Mouse (Mus musculus) cerebellum, postnatal 10 days (tissue): ENCODE measurements at regions not wholly inside any gene's neighbourhood (a gene's known extent, or its start where the extent isn't known, plus 50 kb on each side); places are given as distances from the start of the nearest gene placed in this dataset.

ENCODE experiments used
- DNase-seq, 2 experiments: peaks; one replicate each; pipeline ENCODE4 v3.0.0; 2021; ENCODE audit warnings: mixed read lengths in 2 of 2

GRCm38 (mm10) chr6:106876690-106877089 lies 76.8 kb upstream of the Crbn start:
- DNase-seq: no peak

- peak; percentile 7 to 11 for DNase-seq
Measured at GRCm38 (mm10) chr6:106891879-106892638, 92.2 kb upstream of the Crbn start.

GRCm38 (mm10) chr6:106892639-106892934 lies 92.7 kb upstream of the Crbn start:
- no peak for DNase-seq

GRCm38 (mm10) chr6:106903953-106904683 lies 104.2 kb upstream of the Crbn start:
- DNase-seq: no peak

- no peak for DNase-seq
Measured at GRCm38 (mm10) chr6:106915121-106915520, 115.2 kb upstream of the Crbn start.

- no peak for DNase-seq
Measured at GRCm38 (mm10) chr6:106916683-106917289, 116.9 kb upstream of the Crbn start.

- peak; percentile 57 to 63 for DNase-seq
Measured at GRCm38 (mm10) chr6:106920951-106921350, 121.1 kb upstream of the Crbn start.

- no peak for DNase-seq
Measured at GRCm38 (mm10) chr6:106925486-106925885, 125.6 kb upstream of the Crbn start.

- DNase-seq: no peak
Measured at GRCm38 (mm10) chr6:106933584-106933983, 133.7 kb upstream of the Crbn start.

GRCm38 (mm10) chr6:106946227-106946927 lies 146.5 kb upstream of the Crbn start:
- DNase-seq: no peak

- no peak for DNase-seq
Measured at GRCm38 (mm10) chr6:106950909-106951308, 151.0 kb upstream of the Crbn start.

- DNase-seq: no peak
Measured at GRCm38 (mm10) chr6:106961320-106961719, 161.4 kb upstream of the Crbn start.

GRCm38 (mm10) chr6:106964337-106964736 lies 164.5 kb upstream of the Crbn start:
- peak in 1 of 2 experiments; percentile 3 for DNase-seq

- no peak for DNase-seq
Measured at GRCm38 (mm10) chr6:106975439-106975838, 175.6 kb upstream of the Crbn start.

- DNase-seq: no peak
Measured at GRCm38 (mm10) chr6:106978721-106979120, 178.8 kb upstream of the Crbn start.

GRCm38 (mm10) chr6:106979755-106980154 lies 179.9 kb upstream of the Crbn start:
- no peak for DNase-seq

GRCm38 (mm10) chr6:106980188-106980587 lies 180.3 kb upstream of the Crbn start:
- no peak for DNase-seq

GRCm38 (mm10) chr6:106981232-106981631 lies 181.4 kb upstream of the Crbn start:
- DNase-seq: no peak

- DNase-seq: no peak
Measured at GRCm38 (mm10) chr6:106985132-106985801, 185.4 kb upstream of the Crbn start.

- DNase-seq: no peak
Measured at GRCm38 (mm10) chr6:106991586-106991985, 191.7 kb upstream of the Crbn start.

GRCm38 (mm10) chr6:107004406-107005120 lies 204.7 kb upstream of the Crbn start:
- DNase-seq: no peak

GRCm38 (mm10) chr6:107010785-107011184 lies 210.9 kb upstream of the Crbn start:
- no peak for DNase-seq
